ENCODE assay signal across 7 mouse cellular contexts in genomic region chr5:124541602-124541973, GRCm38 (mm10). TPM values are rescaled to one million over a fixed set of nuclear protein-coding genes. Genes with fewer than 3 reads are reported as not detected.
DNase-seq lines count a peak whose midpoint lies in the region; ATAC-seq and TF ChIP-seq lines count a peak whose summit lies in the region.

No protein-coding gene starts in this region.

- no peaks in the 10 kb centered on the region for H3K9me3 ChIP-seq in lung, embryonic 16.5 days (ENCODE audit: control insufficient read depth, low read length)
- H3K9me3 ChIP-seq in forebrain, embryonic 11.5 days (ENCODE audit: control insufficient read depth, low read length), result no peaks in the 10 kb centered on the region
- no peaks in the 10 kb centered on the region for H3K9me3 ChIP-seq in limb, embryonic 12.5 days

- no peak for TF ChIP-seq CTCF in small intestine, adult 2 months (IDR thresholded peaks at IDR 0.05; ENCODE audit: extremely low read depth, insufficient read length, insufficient replicate concordance, low read depth, low read length)

- H3K27me3 ChIP-seq in lung, embryonic 16.5 days (ENCODE audit: control insufficient read depth, insufficient read depth, low read depth, low read length), result no peaks in the 10 kb centered on the region
- no peaks in the 10 kb centered on the region for H3K27me3 ChIP-seq in forebrain, embryonic 11.5 days (ENCODE audit: control insufficient read depth, insufficient read depth, low read length)
- H3K27me3 ChIP-seq in limb, embryonic 12.5 days, result 0 out of 2 replicates have a peak, but pooled peaks cover 3% of the 10 kb centered on the region
- H3K27me3 ChIP-seq in small intestine, adult 2 months (ENCODE audit: control insufficient read depth, insufficient read depth, low read length), result no peaks in the 10 kb centered on the region

- TF ChIP-seq POLR2A in small intestine, adult 2 months (IDR thresholded peaks at IDR 0.05; ENCODE audit: low read depth, low read length), result no peak

- H3K36me3 ChIP-seq in lung, embryonic 16.5 days (ENCODE audit: control insufficient read depth, insufficient read depth, low read length), result peaks cover 30% of the 10 kb centered on the region
- H3K36me3 ChIP-seq in forebrain, embryonic 11.5 days (ENCODE audit: control insufficient read depth, insufficient read depth, low read length), result peaks cover 7% of the 10 kb centered on the region
- peaks cover 37% of the 10 kb centered on the region for H3K36me3 ChIP-seq in limb, embryonic 12.5 days
- peaks cover 29% of the 10 kb centered on the region for H3K36me3 ChIP-seq in small intestine, adult 2 months (ENCODE audit: control insufficient read depth, insufficient read depth, low read length)

- peak overlapping the region; percentile 93 for H3K9ac ChIP-seq in lung, embryonic 16.5 days (ENCODE audit: low read length)
- H3K9ac ChIP-seq in forebrain, embryonic 11.5 days (ENCODE audit: low read length), result peak overlapping the region; percentile 86
- peak overlapping the region; percentile 94 for H3K9ac ChIP-seq in limb, embryonic 12.5 days (replicated peaks)

- H3K4me2 ChIP-seq in lung, embryonic 16.5 days (ENCODE audit: low read depth, low read length), result peak overlapping the region; percentile 69
- H3K4me2 ChIP-seq in forebrain, embryonic 11.5 days (ENCODE audit: low read depth, low read length, severe bottlenecking), result peak overlapping the region; percentile 74
- H3K4me2 ChIP-seq in limb, embryonic 12.5 days, result peak overlapping the region; percentile 72

- 5% methylated on average over 8 of the region's 8 CpGs for WGBS in lung, embryonic 16.5 days
- 16% methylated on average over 8 of the region's 8 CpGs for WGBS in forebrain, embryonic 11.5 days
- WGBS in limb, embryonic 12.5 days, result 12% methylated on average over 8 of the region's 8 CpGs
- 4% methylated on average over 8 of the region's 8 CpGs for WGBS in small intestine, adult 2 months

- H3K4me1 ChIP-seq in lung, embryonic 16.5 days (replicated peaks; ENCODE audit: control insufficient read depth, insufficient read depth, low read length), result peaks cover 21% of the 10 kb centered on the region
- H3K4me1 ChIP-seq in forebrain, embryonic 11.5 days (replicated peaks; ENCODE audit: control insufficient read depth, insufficient read depth, low read length), result peaks cover 3% of the 10 kb centered on the region; the same call in 1 of the 2 replicates
- peaks cover 16% of the 10 kb centered on the region for H3K4me1 ChIP-seq in limb, embryonic 12.5 days (replicated peaks)
- peaks cover 6% of the 10 kb centered on the region for H3K4me1 ChIP-seq in small intestine, adult 2 months (ENCODE audit: control insufficient read depth, insufficient read depth, insufficient read length, low read length)

- H3K4me3 ChIP-seq in lung, embryonic 16.5 days (ENCODE audit: low read length), result peak overlapping the region; percentile 78
- H3K4me3 ChIP-seq in forebrain, embryonic 11.5 days (ENCODE audit: low read depth, low read length), result peak overlapping the region; percentile 93
- peak overlapping the region; percentile 98 for H3K4me3 ChIP-seq in limb, embryonic 12.5 days (replicated peaks)
- H3K4me3 ChIP-seq in small intestine, adult 2 months (ENCODE audit: low read depth, low read length), result peak overlapping the region; percentile 94

- no peak for DNase-seq in lung, adult 18-20 months
- DNase-seq in forebrain, embryonic 11.5 days (ENCODE audit: low spot score), result no peak
- DNase-seq in spleen, postnatal 14 days (ENCODE audit: low spot score in 2 of 2), result no peak
- no peak for DNase-seq in embryo, embryonic 10 days (ENCODE audit: low spot score)

- H3K27ac ChIP-seq in lung, embryonic 16.5 days (ENCODE audit: low read length), result peak overlapping the region; percentile 88
- no peak overlapping the region for H3K27ac ChIP-seq in forebrain, embryonic 11.5 days (ENCODE audit: low read depth, low read length)
- peak overlapping the region; percentile 89; the same call in 1 of the 2 replicates for H3K27ac ChIP-seq in limb, embryonic 12.5 days
- peak overlapping the region; percentile 73 for H3K27ac ChIP-seq in small intestine, adult 2 months (ENCODE audit: insufficient read depth, low read depth, low read length)

- ATAC-seq in lung, embryonic 16.5 days (ENCODE audit: low read depth), result no peak
- ATAC-seq in forebrain, embryonic 11.5 days (replicated peaks; ENCODE audit: low FRiP score), result no peak
- ATAC-seq in limb, embryonic 12.5 days (ENCODE audit: insufficient number of reproducible peaks, insufficient read depth, low FRiP score, low TSS enrichment, low read depth), result no peak

RNA-seq across cellular contexts. Expression of gene Tmed2, which starts 1.1 kb away (rescaled TPM):
- 599 and 611 TPM in 2 replicates for polyA plus RNA-seq in lung, embryonic 16.5 days (2015; fragmentation: Nextera tagmentation; extraction: Ambion mirVana)
- polyA plus RNA-seq in forebrain, embryonic 11.5 days (2014; fragmentation: Nextera tagmentation; extraction: Ambion mirVana), result 445 and 465 TPM in 2 replicates
- polyA plus RNA-seq in limb, embryonic 12.5 days (2016; fragmentation: Nextera tagmentation; extraction: Ambion mirVana), result 484 and 497 TPM in 2 replicates
- polyA plus RNA-seq in small intestine, adult 2 months (2012; rRNA removed), result 182 and 188 TPM in 2 replicates

RNA-seq across cellular contexts. Expression of gene Rilpl1, which starts 10.4 kb away (rescaled TPM):
- polyA plus RNA-seq in lung, embryonic 16.5 days (2015; fragmentation: Nextera tagmentation; extraction: Ambion mirVana), result 17.1 and 18.6 TPM in 2 replicates
- 21.6 and 24.1 TPM in 2 replicates for polyA plus RNA-seq in forebrain, embryonic 11.5 days (2014; fragmentation: Nextera tagmentation; extraction: Ambion mirVana)
- polyA plus RNA-seq in limb, embryonic 12.5 days (2016; fragmentation: Nextera tagmentation; extraction: Ambion mirVana), result 27.5 and 31.5 TPM in 2 replicates
- 2.3 and 2.9 TPM in 2 replicates for polyA plus RNA-seq in small intestine, adult 2 months (2012; rRNA removed)

RNA-seq across cellular contexts. Expression of gene Ddx55, which starts 11.1 kb away (rescaled TPM):
- polyA plus RNA-seq in lung, embryonic 16.5 days (2015; fragmentation: Nextera tagmentation; extraction: Ambion mirVana), result 11.2 and 12.0 TPM in 2 replicates
- 16.5 and 18.3 TPM in 2 replicates for polyA plus RNA-seq in forebrain, embryonic 11.5 days (2014; fragmentation: Nextera tagmentation; extraction: Ambion mirVana)
- 18.5 and 19.9 TPM in 2 replicates for polyA plus RNA-seq in limb, embryonic 12.5 days (2016; fragmentation: Nextera tagmentation; extraction: Ambion mirVana)
- 8.7 and 12.1 TPM in 2 replicates for polyA plus RNA-seq in small intestine, adult 2 months (2012; rRNA removed)

RNA-seq across cellular contexts. Expression of gene Eif2b1, which starts 37.3 kb away (rescaled TPM):
- 68.8 and 71.1 TPM in 2 replicates for polyA plus RNA-seq in lung, embryonic 16.5 days (2015; fragmentation: Nextera tagmentation; extraction: Ambion mirVana)
- polyA plus RNA-seq in forebrain, embryonic 11.5 days (2014; fragmentation: Nextera tagmentation; extraction: Ambion mirVana), result 74.5 and 84.0 TPM in 2 replicates
- polyA plus RNA-seq in limb, embryonic 12.5 days (2016; fragmentation: Nextera tagmentation; extraction: Ambion mirVana), result 71.2 and 74.7 TPM in 2 replicates
- polyA plus RNA-seq in small intestine, adult 2 months (2012; rRNA removed), result 9.1 and 12.5 TPM in 2 replicates

RNA-seq across cellular contexts. Expression of gene Gtf2h3, which starts 37.4 kb away (rescaled TPM):
- polyA plus RNA-seq in lung, embryonic 16.5 days (2015; fragmentation: Nextera tagmentation; extraction: Ambion mirVana), result 52.1 and 54.4 TPM in 2 replicates
- polyA plus RNA-seq in forebrain, embryonic 11.5 days (2014; fragmentation: Nextera tagmentation; extraction: Ambion mirVana), result 80.6 and 83.2 TPM in 2 replicates
- 86.6 and 90.0 TPM in 2 replicates for polyA plus RNA-seq in limb, embryonic 12.5 days (2016; fragmentation: Nextera tagmentation; extraction: Ambion mirVana)
- 8.5 and 20.0 TPM in 2 replicates for polyA plus RNA-seq in small intestine, adult 2 months (2012; rRNA removed)
